Mouse (Mus musculus) spleen, adult 2 months (tissue): ENCODE results near the gene Tmsb15b1.

Source experiments
- CTCF ChIP-seq: fragments of 200-500 bp; IDR thresholded peaks from 2 replicates; pipeline ENCODE4 v1.5.1; 2011; ENCODE audit warnings: mild to moderate bottlenecking, inconsistent platforms; ENCODE audit not compliant: insufficient read depth, insufficient read length, insufficient replicate concordance; ENCODE audit errors: extremely low read depth
- POLR2A ChIP-seq: fragments of 200-500 bp; IDR thresholded peaks from 2 replicates; pipeline ENCODE4 v1.6.1; 2011; ENCODE audit warnings: low read depth, low read length, inconsistent platforms

GRCm38 (mm10) chrX:136978616-136979015, 1.9 kb upstream of the Tmsb15b1 start:
- TF ChIP-seq CTCF (no peak), POLR2A (no peak)
